Mouse (Mus musculus): ENCODE results near the gene Ankrd44. TPM values are rescaled to one million over a fixed set of nuclear protein-coding genes. Genes with fewer than 3 reads are reported as not detected.

Gene Ankrd44
- polyA plus RNA-seq, 1 experiment = 6.8 TPM

GRCm38 (mm10) chr1:54759841-54760240 is 166.3 kb downstream of the Ankrd44 start:
- TF ChIP-seq CTCF (IDR thresholded peaks at IDR 0.05; ENCODE audit: control insufficient read depth, insufficient read depth, insufficient replicate concordance, low read depth, low read length) (no peak), POLR2A (IDR thresholded peaks at IDR 0.05; ENCODE audit: control insufficient read depth, low read depth, low read length) (no peak)
- no peaks in the 10 kb centered on the region for H3K27me3 ChIP-seq (ENCODE audit: control insufficient read depth, insufficient read depth, low read length)
- H3K36me3 ChIP-seq (ENCODE audit: control insufficient read depth, insufficient read depth, low read length) = no peaks in the 10 kb centered on the region
- no peak overlapping the region for H3K4me3 ChIP-seq (ENCODE audit: control insufficient read depth, low read depth, low read length)
- no peaks in the 10 kb centered on the region for H3K4me1 ChIP-seq (ENCODE audit: control insufficient read depth, insufficient read depth, low read length)
- H3K27ac ChIP-seq (ENCODE audit: control insufficient read depth, insufficient read depth, low read depth, low read length) = no peak overlapping the region

DNA sequence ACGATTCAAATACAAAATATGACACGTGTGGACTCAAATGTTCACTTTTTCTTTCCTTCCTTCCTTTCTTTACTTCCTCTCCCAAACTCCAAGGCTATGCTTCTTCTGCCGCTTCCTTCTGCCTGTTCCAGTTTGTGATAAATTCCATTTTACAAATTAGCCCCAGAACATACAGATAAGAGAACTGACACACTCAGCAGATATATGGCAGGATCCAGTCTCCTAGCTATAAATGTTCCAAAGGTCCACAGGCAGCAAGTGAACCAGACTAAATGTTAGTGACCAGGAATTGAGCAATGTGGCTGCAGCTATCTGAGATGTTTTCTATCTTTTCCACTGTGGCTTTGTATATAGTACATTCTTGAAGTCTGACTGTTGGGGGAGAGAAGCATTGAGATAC is 168.9 kb downstream of the Ankrd44 start:
- Histone ChIP-seq H3K4me3 (ENCODE audit: control insufficient read depth, low read depth, low read length) (no peak overlapping the region), H3K27ac (ENCODE audit: control insufficient read depth, insufficient read depth, low read depth, low read length) (no peak overlapping the region), H3K4me1 (ENCODE audit: control insufficient read depth, insufficient read depth, low read length) (no peaks in the 10 kb centered on the region), H3K36me3 (ENCODE audit: control insufficient read depth, insufficient read depth, low read length) (no peaks in the 10 kb centered on the region), H3K27me3 (ENCODE audit: control insufficient read depth, insufficient read depth, low read length) (no peaks in the 10 kb centered on the region)
- TF ChIP-seq POLR2A (IDR thresholded peaks at IDR 0.05; ENCODE audit: control insufficient read depth, low read depth, low read length) (no peak), CTCF (IDR thresholded peaks at IDR 0.05; ENCODE audit: control insufficient read depth, insufficient read depth, insufficient replicate concordance, low read depth, low read length) (no peak)

- Histone ChIP-seq H3K27ac (ENCODE audit: control insufficient read depth, insufficient read depth, low read depth, low read length) (no peak overlapping the region), H3K4me3 (ENCODE audit: control insufficient read depth, low read depth, low read length) (no peak overlapping the region), H3K27me3 (ENCODE audit: control insufficient read depth, insufficient read depth, low read length) (no peaks in the 10 kb centered on the region), H3K36me3 (ENCODE audit: control insufficient read depth, insufficient read depth, low read length) (no peaks in the 10 kb centered on the region), H3K4me1 (ENCODE audit: control insufficient read depth, insufficient read depth, low read length) (no peaks in the 10 kb centered on the region)
- TF ChIP-seq POLR2A (IDR thresholded peaks at IDR 0.05; ENCODE audit: control insufficient read depth, low read depth, low read length) (no peak), CTCF (IDR thresholded peaks at IDR 0.05; ENCODE audit: control insufficient read depth, insufficient read depth, insufficient replicate concordance, low read depth, low read length) (no peak)
Observed at GRCm38 (mm10) chr1:54755690-54756365, 170.4 kb downstream of the Ankrd44 start.

GRCm38 (mm10) chr1:54749961-54750360 is 176.2 kb downstream of the Ankrd44 start:
- no peaks in the 10 kb centered on the region for H3K27me3 ChIP-seq (ENCODE audit: control insufficient read depth, insufficient read depth, low read length)
- TF ChIP-seq POLR2A (IDR thresholded peaks at IDR 0.05; ENCODE audit: control insufficient read depth, low read depth, low read length) = no peak
- no peak for TF ChIP-seq CTCF (IDR thresholded peaks at IDR 0.05; ENCODE audit: control insufficient read depth, insufficient read depth, insufficient replicate concordance, low read depth, low read length)
- H3K27ac ChIP-seq (ENCODE audit: control insufficient read depth, insufficient read depth, low read depth, low read length) = peak overlapping the region; percentile 57; the same call in 1 of the 2 replicates
- no peak overlapping the region for H3K4me3 ChIP-seq (ENCODE audit: control insufficient read depth, low read depth, low read length)
- H3K4me1 ChIP-seq (ENCODE audit: control insufficient read depth, insufficient read depth, low read length) = no peaks in the 10 kb centered on the region; the same call in 1 of the 2 replicates
- H3K36me3 ChIP-seq (ENCODE audit: control insufficient read depth, insufficient read depth, low read length) = no peaks in the 10 kb centered on the region

DNA sequence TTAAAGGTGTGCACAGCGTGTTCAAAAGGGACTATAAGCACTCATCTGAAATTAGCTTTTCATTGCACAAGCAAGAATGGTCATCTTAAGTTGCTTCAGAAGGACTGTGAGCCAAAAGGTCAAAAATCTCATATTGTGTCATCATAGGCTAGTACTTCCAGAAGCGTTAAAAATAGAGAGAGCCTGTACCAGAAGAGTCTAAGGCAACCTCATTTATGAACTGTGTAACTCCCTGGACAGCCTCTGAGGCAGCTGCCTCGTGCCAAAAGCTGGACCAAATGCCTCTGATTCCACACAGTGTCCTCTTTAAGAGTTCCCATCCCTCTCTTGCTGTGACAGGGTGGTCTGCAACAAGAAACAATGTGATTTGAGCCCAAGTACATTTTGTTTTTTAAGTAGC is 176.7 kb downstream of the Ankrd44 start:
- H3K4me1 ChIP-seq (ENCODE audit: control insufficient read depth, insufficient read depth, low read length) = no peaks in the 10 kb centered on the region; the same call in 1 of the 2 replicates
- H3K4me3 ChIP-seq (ENCODE audit: control insufficient read depth, low read depth, low read length) = no peak overlapping the region
- H3K27me3 ChIP-seq (ENCODE audit: control insufficient read depth, insufficient read depth, low read length) = no peaks in the 10 kb centered on the region
- H3K27ac ChIP-seq (ENCODE audit: control insufficient read depth, insufficient read depth, low read depth, low read length) = peak overlapping the region; percentile 57; the same call in 1 of the 2 replicates
- TF ChIP-seq POLR2A (IDR thresholded peaks at IDR 0.05; ENCODE audit: control insufficient read depth, low read depth, low read length) = no peak
- no peak for TF ChIP-seq CTCF (IDR thresholded peaks at IDR 0.05; ENCODE audit: control insufficient read depth, insufficient read depth, insufficient replicate concordance, low read depth, low read length)
- H3K36me3 ChIP-seq (ENCODE audit: control insufficient read depth, insufficient read depth, low read length) = no peaks in the 10 kb centered on the region

- Histone ChIP-seq H3K27me3 (ENCODE audit: control insufficient read depth, insufficient read depth, low read length) (no peaks in the 10 kb centered on the region), H3K36me3 (ENCODE audit: control insufficient read depth, insufficient read depth, low read length) (no peaks in the 10 kb centered on the region), H3K27ac (ENCODE audit: control insufficient read depth, insufficient read depth, low read depth, low read length) (no peak overlapping the region), H3K4me1 (ENCODE audit: control insufficient read depth, insufficient read depth, low read length) (no peaks in the 10 kb centered on the region; the same call in 1 of the 2 replicates), H3K4me3 (ENCODE audit: control insufficient read depth, low read depth, low read length) (no peak overlapping the region)
- no peak for TF ChIP-seq POLR2A (IDR thresholded peaks at IDR 0.05; ENCODE audit: control insufficient read depth, low read depth, low read length)
- no peak for TF ChIP-seq CTCF (IDR thresholded peaks at IDR 0.05; ENCODE audit: control insufficient read depth, insufficient read depth, insufficient replicate concordance, low read depth, low read length)
Observed at GRCm38 (mm10) chr1:54747785-54748420, 178.3 kb downstream of the Ankrd44 start.

DNA sequence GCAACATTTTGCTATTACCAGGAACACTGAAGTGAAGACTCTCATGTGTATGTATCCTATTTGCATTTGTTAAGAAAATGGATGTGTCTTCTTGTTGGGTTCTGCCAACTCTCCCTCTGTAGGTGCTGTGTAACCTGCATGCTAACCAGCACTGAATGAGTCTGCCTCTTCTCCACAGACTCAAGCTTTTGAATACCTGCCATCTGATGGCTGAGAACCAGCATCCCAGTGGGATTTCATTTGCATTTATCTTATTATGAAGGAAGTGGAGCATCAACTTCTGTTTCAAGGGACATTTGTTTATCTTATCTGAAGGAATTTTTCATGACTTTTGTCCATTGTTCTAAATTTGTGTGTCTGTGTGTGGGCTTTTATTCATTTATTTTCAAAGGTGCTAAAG is 180.5 kb downstream of the Ankrd44 start:
- no peaks in the 10 kb centered on the region; the same call in 1 of the 2 replicates for H3K4me1 ChIP-seq (ENCODE audit: control insufficient read depth, insufficient read depth, low read length)
- no peaks in the 10 kb centered on the region for H3K36me3 ChIP-seq (ENCODE audit: control insufficient read depth, insufficient read depth, low read length)
- H3K27me3 ChIP-seq (ENCODE audit: control insufficient read depth, insufficient read depth, low read length) = no peaks in the 10 kb centered on the region
- TF ChIP-seq CTCF (IDR thresholded peaks at IDR 0.05; ENCODE audit: control insufficient read depth, insufficient read depth, insufficient replicate concordance, low read depth, low read length) = no peak
- TF ChIP-seq POLR2A (IDR thresholded peaks at IDR 0.05; ENCODE audit: control insufficient read depth, low read depth, low read length) = no peak
- H3K27ac ChIP-seq (ENCODE audit: control insufficient read depth, insufficient read depth, low read depth, low read length) = no peak overlapping the region
- no peak overlapping the region for H3K4me3 ChIP-seq (ENCODE audit: control insufficient read depth, low read depth, low read length)

Data from testis, adult 2 months (tissue).